Mouse (Mus musculus) urinary bladder, postnatal 0 days (tissue): ENCODE data around the gene Selenok. TPM values are rescaled to one million over a fixed set of nuclear protein-coding genes. Genes with fewer than 3 reads are reported as not detected.

Experiments used
- microRNA-seq: library from miRNA; unstranded; fragments of <30 nt; microRNA quantifications from one replicate; pipeline ENCODE4, GENCODE M21; 2016
- polyA plus RNA-seq: library from polyadenylated mRNA; unstranded; fragments of >200 nt; fragmentation: Nextera tagmentation; extraction: Ambion mirVana; gene quantifications from 2 replicates; pipeline ENCODE4 v1.2.1, GENCODE M21; 2015

The Selenok gene
- 286 and 351 TPM in 2 replicates for polyA plus RNA-seq

DNA sequence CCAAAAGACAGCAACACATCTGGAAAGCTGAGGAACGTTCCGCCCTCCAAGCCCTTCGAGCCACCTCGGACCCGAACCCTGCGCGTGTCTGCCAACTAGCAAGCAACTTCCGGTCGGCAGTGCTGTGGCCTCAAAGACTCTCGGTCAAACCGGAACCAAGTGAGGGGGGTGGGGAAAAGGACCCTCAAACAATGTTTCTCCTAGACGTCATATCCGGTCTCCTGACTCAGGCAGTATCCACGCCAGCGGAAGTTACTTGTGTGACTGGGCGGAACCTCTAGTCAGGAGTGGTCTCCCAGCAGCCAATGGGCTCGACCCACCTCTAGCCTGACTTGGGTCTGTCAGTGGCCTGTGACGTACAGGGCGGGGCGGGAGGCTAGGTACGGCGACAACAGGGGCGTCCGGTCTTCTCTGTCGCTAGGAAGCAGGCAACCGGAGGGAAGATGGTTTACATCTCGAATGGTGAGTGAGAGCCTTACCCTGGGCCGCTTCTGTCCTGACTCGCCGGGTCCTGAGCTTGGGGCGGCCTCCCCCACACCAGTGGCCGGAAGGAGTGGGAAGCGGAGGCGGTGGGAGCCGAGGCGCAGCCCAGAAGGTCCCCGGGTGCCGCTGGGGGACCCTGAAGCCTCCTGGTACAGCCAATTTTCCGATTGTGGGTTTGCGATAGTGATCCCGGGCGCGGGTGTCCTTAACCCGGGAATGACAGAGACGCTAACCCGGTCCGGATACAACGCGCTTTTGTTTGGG lies at the start of gene Selenok:
Gene Selenok, plus strand, starts transcription at position 234 of the 747 bp plus-strand sequence.

DNA sequence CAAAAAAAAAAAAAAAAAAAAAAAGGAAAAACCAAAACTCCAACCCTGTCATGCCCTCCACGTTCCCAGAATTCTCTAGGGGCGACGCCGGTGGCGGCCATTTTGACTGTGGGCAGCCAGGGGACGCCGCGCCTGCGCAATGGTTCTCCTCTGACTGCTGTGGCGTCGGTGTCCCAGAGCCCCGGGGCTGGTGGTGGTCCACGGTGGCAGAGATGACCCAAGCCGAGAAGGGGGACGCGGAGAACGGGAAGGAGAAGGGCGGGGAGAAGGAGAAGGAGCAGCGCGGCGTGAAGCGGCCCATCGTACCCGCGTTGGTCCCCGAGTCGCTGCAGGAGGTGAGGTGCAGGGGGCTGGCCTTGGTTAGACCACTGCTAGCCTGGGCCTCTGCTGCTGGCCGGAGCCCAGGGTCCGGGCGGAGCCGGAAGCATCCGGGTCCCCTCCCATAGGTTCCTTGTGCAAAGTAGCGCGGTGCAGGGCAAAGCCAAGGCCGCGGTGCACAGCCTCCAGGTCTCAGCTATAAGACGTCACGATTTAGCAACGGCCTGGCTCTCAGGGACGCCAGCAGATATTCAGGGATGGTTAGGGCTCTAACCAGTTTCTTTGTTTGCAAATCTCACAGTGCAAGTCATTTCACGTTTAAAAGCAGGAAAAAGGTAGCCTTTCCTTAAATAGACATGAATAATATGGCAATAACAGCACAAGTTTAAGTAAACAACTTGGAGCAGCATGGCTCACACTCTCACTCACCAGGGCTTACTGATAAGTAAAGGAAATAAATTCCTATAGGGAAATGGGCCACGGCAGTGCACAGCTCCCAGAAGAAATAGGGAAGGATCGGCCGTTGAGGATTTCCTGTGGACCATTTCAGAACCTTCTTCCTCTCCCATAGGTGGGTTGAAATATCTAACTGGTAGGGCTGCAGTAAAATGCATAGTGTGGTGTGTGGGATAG lies 10.4 kb downstream of the Selenok start, which contains the start of gene Actr8:
Gene Actr8, plus strand, starts transcription at position 84 of the 951 bp plus-strand sequence.

DNA sequence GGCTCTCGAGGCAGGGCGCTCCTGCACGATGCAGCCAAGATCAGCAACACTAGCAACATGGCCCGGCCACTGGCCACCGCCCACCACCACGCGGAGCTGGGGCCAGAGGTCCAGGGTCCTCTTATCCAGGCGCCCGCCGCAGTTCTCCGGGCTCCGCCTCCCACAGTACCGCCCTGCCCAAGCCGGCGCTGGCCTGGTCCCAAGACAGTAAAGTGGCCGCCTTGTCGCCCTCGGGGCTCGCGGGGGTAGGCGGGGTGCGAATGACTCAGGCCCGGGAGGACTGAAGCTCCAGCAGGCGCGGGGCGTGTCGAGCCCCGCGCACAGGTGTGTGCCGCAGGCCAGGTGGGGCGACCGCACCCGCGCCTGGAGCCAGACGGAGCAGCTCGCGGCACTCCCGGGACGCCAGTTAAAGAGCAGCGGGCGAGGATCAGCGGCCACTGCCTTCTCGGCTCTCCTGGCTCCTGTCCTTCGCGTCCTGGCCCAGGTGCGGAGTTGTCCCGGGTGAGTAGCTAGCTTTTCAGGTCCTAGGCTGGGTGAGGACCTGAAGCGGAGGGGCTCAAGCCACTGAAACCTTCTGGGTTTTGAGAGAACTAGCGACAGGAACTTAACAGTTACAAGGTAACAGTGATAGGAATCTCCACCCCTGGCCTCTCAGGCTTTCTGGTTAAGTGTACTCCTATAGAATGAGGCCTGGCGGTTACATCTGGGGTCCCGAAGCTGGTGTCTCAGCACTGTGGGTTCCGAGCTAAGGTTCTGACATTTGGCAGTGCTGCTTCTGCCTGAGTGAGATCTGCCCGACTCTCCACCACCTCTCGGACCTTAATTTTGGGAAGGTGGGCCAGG lies 40.8 kb downstream of the Selenok start, which contains the start of the genes Il17rb and Chdh:
Gene Il17rb, minus strand, starts transcription at position 164 of the 843 bp plus-strand sequence.
Gene Chdh, plus strand, starts transcription at position 291 of the 843 bp plus-strand sequence.

Small RNAs within 50 kb of the gene (microRNA-seq; reads per million reads assigned to microRNA genes)
- gene Mir6947: not detected

Other genes with a start within 250 kb of the Selenok start
- gene Cacna2d3, start 246.4 kb upstream of the Selenok start, polyA plus RNA-seq: 0.25 and 0.34 TPM in 2 replicates
- 34.1 and 35.4 TPM in 2 replicates for gene Actr8, start 10.0 kb downstream of the Selenok start, polyA plus RNA-seq
- 0.34 and 0.37 TPM in 2 replicates for gene Il17rb, start 40.6 kb downstream of the Selenok start, polyA plus RNA-seq
- gene Chdh, start 40.7 kb downstream of the Selenok start, polyA plus RNA-seq: 0.08 TPM in 2 replicates